Mouse (Mus musculus) embryonic fibroblast, embryonic 13.5 days (primary cell): ENCODE data around the gene Gpr176.

Source experiments
- CTCF ChIP-seq: IDR thresholded peaks from 2 replicates; pipeline ENCODE4 v1.5.1; 2011; ENCODE audit warnings: mild to moderate bottlenecking, control low read depth, low read length, moderate library complexity, borderline replicate concordance; ENCODE audit not compliant: insufficient read depth
- POLR2A ChIP-seq: IDR thresholded peaks from 2 replicates; pipeline ENCODE4 v1.6.1; 2011; ENCODE audit warnings: low read depth, mild to moderate bottlenecking, control low read depth, low read length, moderate library complexity

- TF ChIP-seq POLR2A (no peak), CTCF (no peak)
Measured at GRCm38 (mm10) chr2:118298601-118299000, 74.6 kb downstream of the Gpr176 start.
